Mouse (Mus musculus) neural tube, embryonic 14.5 days (tissue): Measurements from ENCODE around the gene Cdc42se2. TPM values are rescaled to one million over a fixed set of nuclear protein-coding genes. Genes with fewer than 3 reads are reported as not detected.

Experiments
- ATAC-seq: fragments of 200-750 bp; cut with Nextera tagmentation; 2 replicates; pipeline ENCODE4 v1.8.0; 2017; ENCODE audit warnings: low read depth, mild to moderate bottlenecking, moderate TSS enrichment, moderate library complexity
- H3K27ac ChIP-seq: fragments of 300-500 bp; sonication (generic); 2 replicates; pipeline ENCODE4 v1.5.1; 2014; ENCODE audit warnings: low read depth, mild to moderate bottlenecking, control low read depth, low read length, moderate library complexity, mixed read lengths
- H3K27me3 ChIP-seq: fragments of 300-500 bp; sonication (generic); 2 replicates; pipeline ENCODE4 v1.6.1; 2014; ENCODE audit warnings: low read length; ENCODE audit not compliant: control insufficient read depth, insufficient read depth
- H3K36me3 ChIP-seq: fragments of 300-500 bp; sonication (generic); 2 replicates; pipeline ENCODE4 v1.6.1; 2014; ENCODE audit warnings: low read length, mixed read lengths; ENCODE audit not compliant: control insufficient read depth, insufficient read depth
- H3K4me1 ChIP-seq: fragments of 300-500 bp; sonication (generic); 2 replicates; pipeline ENCODE4 v1.6.1; 2014; ENCODE audit warnings: low read length; ENCODE audit not compliant: control insufficient read depth, insufficient read depth
- H3K4me2 ChIP-seq: fragments of 300-500 bp; sonication (generic); 2 replicates; pipeline ENCODE4 v1.6.1; 2014; ENCODE audit warnings: mild to moderate bottlenecking, low read depth, low read length, control low read depth
- H3K4me3 ChIP-seq: fragments of 300-500 bp; sonication (generic); 2 replicates; pipeline ENCODE4 v1.5.1; 2014; ENCODE audit warnings: low read depth, low read length, control low read depth, mixed read lengths
- H3K9ac ChIP-seq: fragments of 300-500 bp; sonication (generic); replicated peaks from 2 replicates; pipeline ENCODE4 v1.6.1; 2014; ENCODE audit warnings: low read depth, mild to moderate bottlenecking, control low read depth, low read length, mixed read lengths
- H3K9me3 ChIP-seq: fragments of 300-500 bp; sonication (generic); 2 replicates; pipeline ENCODE4 v1.6.1; 2016; ENCODE audit warnings: low read length; ENCODE audit not compliant: control insufficient read depth
- WGBS: fragments of 180-500 bp; shearing (Covaris S2); extraction: QIAGEN DNeasy Blood & Tissue Kit; methylation state at CpG from one replicate; pipeline ENCODE4 v1.1.7; 2014; 5-methylcytosine and 5-hydroxymethylcytosine counted together
- polyA plus RNA-seq: library from polyadenylated mRNA; unstranded; fragments of >200 nt; fragmentation: Nextera tagmentation; extraction: Ambion mirVana; gene quantifications from 2 replicates; pipeline ENCODE4 v1.2.1, GENCODE M21; 2014

The Cdc42se2 gene
- polyA plus RNA-seq, 1 experiment from 2014 or later, result 152 TPM

GRCm38 (mm10) chr11:54771549-54771948 is 15.9 kb downstream of the Cdc42se2 start:
- H3K4me1 ChIP-seq, result peaks cover 3% of the 10 kb centered on the region; the same call in 1 of the 2 replicates
- no peak overlapping the region for H3K9ac ChIP-seq
- no peak overlapping the region for H3K4me2 ChIP-seq
- no peaks in the 10 kb centered on the region for H3K9me3 ChIP-seq
- H3K4me3 ChIP-seq, result no peak overlapping the region
- no peaks in the 10 kb centered on the region for H3K27me3 ChIP-seq
- ATAC-seq, result no peak
- H3K27ac ChIP-seq, result no peak overlapping the region
- no peaks in the 10 kb centered on the region for H3K36me3 ChIP-seq

GRCm38 (mm10) chr11:54769843-54770242 is 17.6 kb downstream of the Cdc42se2 start:
- Histone ChIP-seq H3K4me3 (no peak overlapping the region), H3K4me1 (peaks cover 3% of the 10 kb centered on the region; the same call in 1 of the 2 replicates), H3K27me3 (no peaks in the 10 kb centered on the region), H3K9ac (no peak overlapping the region), H3K36me3 (no peaks in the 10 kb centered on the region), H3K27ac (no peak overlapping the region), H3K4me2 (no peak overlapping the region), H3K9me3 (no peaks in the 10 kb centered on the region)
- ATAC-seq, result no peak
- 88% methylated on average over 5 of the region's 5 CpGs for WGBS

GRCm38 (mm10) chr11:54768116-54768690 is 19.3 kb downstream of the Cdc42se2 start:
- Histone ChIP-seq H3K36me3 (no peaks in the 10 kb centered on the region), H3K4me3 (no peak overlapping the region), H3K9ac (no peak overlapping the region), H3K27ac (no peak overlapping the region), H3K27me3 (no peaks in the 10 kb centered on the region), H3K4me1 (peaks cover 3% of the 10 kb centered on the region; the same call in 1 of the 2 replicates), H3K9me3 (no peaks in the 10 kb centered on the region), H3K4me2 (no peak overlapping the region)
- 88% methylated on average over 3 of the region's 3 CpGs for WGBS
- no peak for ATAC-seq

- ATAC-seq, result no peak
- 95% methylated on average over 1 of the region's 1 CpGs for WGBS
- H3K9ac ChIP-seq, result no peak overlapping the region
- no peak overlapping the region for H3K27ac ChIP-seq
- no peaks in the 10 kb centered on the region for H3K27me3 ChIP-seq
- H3K4me1 ChIP-seq, result peaks cover 3% of the 10 kb centered on the region; the same call in 1 of the 2 replicates
- H3K9me3 ChIP-seq, result no peaks in the 10 kb centered on the region
- no peak overlapping the region for H3K4me3 ChIP-seq
- H3K4me2 ChIP-seq, result no peak overlapping the region
- no peaks in the 10 kb centered on the region for H3K36me3 ChIP-seq
Observed at GRCm38 (mm10) chr11:54764759-54765158, 22.7 kb downstream of the Cdc42se2 start.

GRCm38 (mm10) chr11:54764026-54764425 is 23.4 kb downstream of the Cdc42se2 start:
- Histone ChIP-seq H3K4me2 (no peak overlapping the region), H3K4me3 (no peak overlapping the region), H3K9ac (no peak overlapping the region), H3K36me3 (no peaks in the 10 kb centered on the region), H3K4me1 (peaks cover 3% of the 10 kb centered on the region; the same call in 1 of the 2 replicates), H3K27me3 (no peaks in the 10 kb centered on the region), H3K9me3 (no peaks in the 10 kb centered on the region), H3K27ac (no peak overlapping the region)
- no peak for ATAC-seq
- WGBS, result 79% methylated on average over 3 of the region's 3 CpGs

GRCm38 (mm10) chr11:54762735-54763134 is 24.7 kb downstream of the Cdc42se2 start:
- Histone ChIP-seq H3K36me3 (no peaks in the 10 kb centered on the region), H3K4me1 (peaks cover 3% of the 10 kb centered on the region; the same call in 1 of the 2 replicates), H3K9ac (no peak overlapping the region), H3K4me2 (no peak overlapping the region), H3K9me3 (no peaks in the 10 kb centered on the region), H3K4me3 (no peak overlapping the region), H3K27ac (no peak overlapping the region), H3K27me3 (no peaks in the 10 kb centered on the region)
- 92% methylated on average over 5 of the region's 5 CpGs for WGBS
- ATAC-seq, result no peak

GRCm38 (mm10) chr11:54757993-54758392 is 29.5 kb downstream of the Cdc42se2 start:
- Histone ChIP-seq H3K27ac (no peak overlapping the region), H3K9ac (no peak overlapping the region), H3K36me3 (no peaks in the 10 kb centered on the region), H3K9me3 (no peaks in the 10 kb centered on the region), H3K27me3 (no peaks in the 10 kb centered on the region), H3K4me1 (peaks cover 18% of the 10 kb centered on the region), H3K4me3 (no peak overlapping the region), H3K4me2 (no peak overlapping the region)
- WGBS, result 19% methylated on average over 1 of the region's 1 CpGs
- peak; percentile 57; the same call in 1 of the 2 replicates for ATAC-seq

GRCm38 (mm10) chr11:54755148-54755664 is 32.3 kb downstream of the Cdc42se2 start:
- Histone ChIP-seq H3K27ac (peak overlapping the region; percentile 90), H3K9me3 (no peaks in the 10 kb centered on the region), H3K27me3 (no peaks in the 10 kb centered on the region), H3K9ac (no peak overlapping the region), H3K4me3 (no peak overlapping the region), H3K36me3 (no peaks in the 10 kb centered on the region), H3K4me1 (peaks cover 18% of the 10 kb centered on the region), H3K4me2 (no peak overlapping the region)
- no peak for ATAC-seq
- WGBS, result 38% methylated on average over 5 of the region's 5 CpGs

- no peak overlapping the region for H3K4me3 ChIP-seq
- H3K27ac ChIP-seq, result peak overlapping the region; percentile 90
- H3K4me1 ChIP-seq, result peaks cover 18% of the 10 kb centered on the region
- no peaks in the 10 kb centered on the region for H3K36me3 ChIP-seq
- H3K27me3 ChIP-seq, result no peaks in the 10 kb centered on the region
- peak; percentile 84 for ATAC-seq
- 17% methylated on average over 10 of the region's 10 CpGs for WGBS
- H3K9me3 ChIP-seq, result no peaks in the 10 kb centered on the region
- no peak overlapping the region for H3K9ac ChIP-seq
- H3K4me2 ChIP-seq, result peak overlapping the region; percentile 6; the same call in 1 of the 2 replicates
Observed at GRCm38 (mm10) chr11:54754301-54755147, 33.0 kb downstream of the Cdc42se2 start.
